12 mouse cellular contexts compared by ENCODE assay signal in the genomic region with DNA sequence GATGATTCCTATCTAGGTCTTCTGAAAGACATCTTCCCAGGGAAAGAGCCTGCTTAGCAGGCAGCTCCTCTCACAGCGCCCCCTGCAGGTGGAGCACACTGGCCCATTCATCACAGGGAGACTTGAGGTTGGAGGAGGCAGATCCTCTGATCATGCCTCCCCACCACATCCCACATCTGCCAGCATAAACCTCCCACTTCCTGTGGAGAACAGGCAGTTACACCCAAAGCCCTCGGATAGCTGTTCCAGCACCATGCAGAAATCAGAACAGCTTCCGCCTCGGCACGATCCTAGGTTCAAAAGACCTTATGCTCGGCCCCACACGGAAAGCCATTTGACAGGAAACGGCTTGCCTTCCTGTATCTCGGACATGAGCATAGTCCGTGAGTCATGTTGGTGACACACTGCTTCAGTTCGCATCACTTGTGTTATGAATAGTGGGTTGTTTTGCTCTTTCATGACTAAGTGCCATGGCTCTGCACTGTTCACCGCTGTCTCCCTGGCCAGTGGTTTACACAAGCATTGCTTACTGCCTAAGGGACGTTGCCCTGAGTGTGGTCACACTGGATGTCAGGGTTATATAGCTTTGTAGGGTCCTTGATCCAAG.
DNase-seq lines count a peak whose midpoint lies in the region; ATAC-seq and TF ChIP-seq lines count a peak whose summit lies in the region.
"Had no signal": no experiment of that assay in that cellular context is flagged by ENCODE, and none has a peak within 500 bp of the region (broad histone marks: within the 10 kb centered on the region; RNA-seq: fewer than 3 reads in every experiment).

No protein-coding gene starts in this region.

- ATAC-seq in CD4-positive, CD25-positive, alpha-beta regulatory T cell, adult 4 months = no peak
- no peak for ATAC-seq in liver, embryonic 11.5 days (replicated peaks; ENCODE audit: low FRiP score)
- no peak for ATAC-seq in forebrain, embryonic 14.5 days

- H3K4me3 ChIP-seq in liver, embryonic 11.5 days (ENCODE audit: low read depth, low read length) = no peak overlapping the region
- no peak overlapping the region for H3K4me3 ChIP-seq in cortical plate, adult 2 months (ENCODE audit: insufficient read depth, low read length)
- no peak overlapping the region for H3K4me3 ChIP-seq in forebrain, embryonic 14.5 days (ENCODE audit: low read depth, low read length)
- H3K4me3 ChIP-seq: neural tube, embryonic 13.5 days; stomach, embryonic 15.5 days had no signal

- no peaks in the 10 kb centered on the region for H3K4me1 ChIP-seq in liver, embryonic 11.5 days (replicated peaks; ENCODE audit: control insufficient read depth, insufficient read depth, low read length)
- no peaks in the 10 kb centered on the region for H3K4me1 ChIP-seq in cortical plate, adult 2 months (ENCODE audit: control insufficient read depth, insufficient read depth, low read length)
- no peaks in the 10 kb centered on the region for H3K4me1 ChIP-seq in forebrain, embryonic 14.5 days (ENCODE audit: control insufficient read depth, insufficient read depth, low read length)
- H3K4me1 ChIP-seq: stomach, embryonic 15.5 days had no signal

- no peaks in the 10 kb centered on the region for H3K9me3 ChIP-seq in liver, embryonic 11.5 days (ENCODE audit: control insufficient read depth, low read length)
- H3K9me3 ChIP-seq in forebrain, embryonic 14.5 days (replicated peaks; ENCODE audit: control insufficient read depth, low read length) = no peaks in the 10 kb centered on the region
- H3K9me3 ChIP-seq: neural tube, embryonic 13.5 days; stomach, embryonic 15.5 days had no signal

- H3K36me3 ChIP-seq in liver, embryonic 11.5 days (ENCODE audit: control insufficient read depth, insufficient read depth, low read length) = no peaks in the 10 kb centered on the region
- peaks cover 15% of the 10 kb centered on the region for H3K36me3 ChIP-seq in forebrain, embryonic 14.5 days (ENCODE audit: control insufficient read depth, insufficient read depth, low read length)

- WGBS in liver, embryonic 11.5 days = 68% methylated on average over 13 of the region's 13 CpGs
- 90% methylated on average over 13 of the region's 13 CpGs for WGBS in forebrain, embryonic 14.5 days

- no peak overlapping the region for H3K27ac ChIP-seq in liver, embryonic 11.5 days (ENCODE audit: low read depth, low read length)
- H3K27ac ChIP-seq in cortical plate, adult 2 months (ENCODE audit: insufficient read depth, low read length) = no peak overlapping the region
- H3K27ac ChIP-seq in forebrain, embryonic 14.5 days (ENCODE audit: low read depth, low read length) = no peak overlapping the region
- H3K27ac ChIP-seq: neural tube, embryonic 13.5 days; stomach, embryonic 15.5 days had no signal

- H3K4me2 ChIP-seq in liver, embryonic 11.5 days = no peak overlapping the region
- H3K4me2 ChIP-seq in forebrain, embryonic 14.5 days (ENCODE audit: low read length) = no peak overlapping the region
- H3K4me2 ChIP-seq: neural tube, embryonic 13.5 days; stomach, embryonic 15.5 days had no signal

- peak; percentile 19 for DNase-seq in CD4-positive, CD25-positive, alpha-beta regulatory T cell, adult 2 months (ENCODE audit: low read depth, low spot score)
- DNase-seq in liver = peak; percentile 27
- DNase-seq in liver, embryonic 11.5 days (ENCODE audit: low spot score) = no peak
- DNase-seq in testis, postnatal 10 days (ENCODE audit: low spot score) = peak; percentile 55
- no peak for DNase-seq in neural tube, embryonic 10.5 days (ENCODE audit: extremely low spot score, low spot score)
- DNase-seq in forebrain, embryonic 14.5 days (ENCODE audit: low spot score) = no peak
- DNase-seq: cerebellum, adult 11 months; kidney, adult 8-10 months had no signal

- no peak overlapping the region for H3K9ac ChIP-seq in liver, embryonic 11.5 days (ENCODE audit: low read depth, low read length)
- no peak overlapping the region for H3K9ac ChIP-seq in forebrain, embryonic 14.5 days (ENCODE audit: low read length)
- H3K9ac ChIP-seq: neural tube, embryonic 13.5 days; stomach, embryonic 15.5 days had no signal

- peak; percentile 28; the same call in 1 of the 2 replicates for TF ChIP-seq CTCF in cortical plate, adult 2 months (IDR thresholded peaks at IDR 0.05; ENCODE audit: extremely low read depth, insufficient read depth, low read length)

- no peak for TF ChIP-seq POLR2A in cortical plate, adult 2 months (IDR thresholded peaks at IDR 0.05; ENCODE audit: extremely low read depth, insufficient read depth, low read length)

- H3K27me3 ChIP-seq in liver, embryonic 11.5 days (replicated peaks; ENCODE audit: control insufficient read depth, insufficient read depth, low read length) = no peaks in the 10 kb centered on the region
- peaks cover 50% of the 10 kb centered on the region for H3K27me3 ChIP-seq in forebrain, embryonic 14.5 days (replicated peaks; ENCODE audit: control insufficient read depth, insufficient read depth, low read length)
- H3K27me3 ChIP-seq: neural tube, embryonic 13.5 days; stomach, embryonic 15.5 days had no signal

Comparison
In these comparisons a context has a peak if more than half of its experiments do, and no peak if none do; other contexts are left out.
1. DNase-seq: peak in CD4-positive, CD25-positive, alpha-beta regulatory T cell, adult 2 months (single experiment), liver (single experiment) and testis, postnatal 10 days (single experiment); none in liver, embryonic 11.5 days (single experiment), neural tube, embryonic 10.5 days (single experiment) and forebrain, embryonic 14.5 days (single experiment).